Mouse (Mus musculus) liver, adult 2 months (tissue): ENCODE data around the gene Spata31d1b.

ENCODE experiments used
- CTCF ChIP-seq: fragments of 200-500 bp; IDR thresholded peaks from 2 replicates; pipeline ENCODE4 v1.5.1; 2011; ENCODE audit warnings: low read depth, low read length, control low read depth
- POLR2A ChIP-seq: fragments of 200-500 bp; IDR thresholded peaks from 2 replicates; pipeline ENCODE4 v1.6.1; 2011; ENCODE audit warnings: low read length, control low read depth; ENCODE audit not compliant: insufficient read depth; ENCODE audit errors: extremely low read depth

DNA sequence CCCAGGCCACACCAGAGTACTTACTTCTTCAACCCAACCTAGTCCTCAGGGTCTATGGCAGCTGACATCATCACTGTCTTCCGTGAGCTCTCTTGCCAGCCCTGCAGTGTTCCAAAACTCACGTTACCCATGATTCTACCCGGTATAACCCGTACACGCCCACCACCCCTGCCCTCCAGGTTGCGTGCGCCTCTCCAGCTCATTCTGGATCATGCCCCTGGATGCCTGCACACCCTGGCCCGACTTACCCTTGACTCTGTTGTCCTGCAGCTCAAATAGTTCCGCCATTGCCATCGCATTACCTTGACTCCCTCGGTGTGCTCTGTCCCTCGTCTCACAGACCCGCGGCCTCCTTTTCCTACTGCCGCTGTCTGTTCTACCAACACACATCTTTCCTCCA is 1.9 kb upstream of the Spata31d1b start, which contains the start of gene Spata31d1a:
- TF ChIP-seq POLR2A (no peak), CTCF (no peak)
